Comparison of ENCODE assay signal across 25 mouse cellular contexts in the genomic region with DNA sequence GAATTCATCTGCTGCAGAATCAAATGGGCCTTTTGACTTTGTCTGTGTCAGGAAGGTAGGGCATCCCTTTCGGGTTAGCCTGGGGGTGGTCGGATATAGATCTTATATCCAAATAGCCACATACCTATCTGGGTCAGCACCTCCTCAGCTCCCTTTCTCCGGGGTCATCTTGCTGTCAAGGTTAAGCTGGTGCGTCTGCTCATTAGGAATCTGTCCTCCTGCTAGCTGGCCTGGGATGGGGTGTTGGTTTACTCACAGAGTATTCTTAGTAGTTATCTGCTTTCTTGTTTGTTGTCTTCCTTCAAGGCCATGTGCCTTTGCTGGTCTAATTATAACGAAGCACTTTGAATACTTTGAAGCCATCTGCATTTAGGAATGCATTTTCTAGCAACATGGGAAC.
A peak's percentile ranks its signal among the peaks of the same experiment; 100 is the strongest.
DNase-seq lines count a peak whose midpoint lies in the region; ATAC-seq and TF ChIP-seq lines count a peak whose summit lies in the region.
"Had no signal": no experiment of that assay in that cellular context is flagged by ENCODE, and none has a peak within 500 bp of the region (broad histone marks: within the 10 kb centered on the region; RNA-seq: fewer than 3 reads in every experiment).

No protein-coding gene starts in this region.

- ATAC-seq in heart, embryonic 11.5 days (replicated peaks; ENCODE audit: insufficient number of reproducible peaks, low FRiP score, low TSS enrichment), result no peak
- ATAC-seq: activated CD4-positive, CD25-positive, alpha-beta regulatory T cell, adult 4 months; forebrain, embryonic 15.5 days; Patski had no signal

- no peak for TF ChIP-seq POLR2A in kidney, adult 2 months (IDR thresholded peaks at IDR 0.05; ENCODE audit: low read depth, low read length)

- H3K36me3 ChIP-seq in heart, embryonic 10.5 days, result peaks cover 20% of the 10 kb centered on the region; the same call in 1 of the 2 replicates
- peaks cover 4% of the 10 kb centered on the region; the same call in 1 of the 2 replicates for H3K36me3 ChIP-seq in heart, embryonic 11.5 days (ENCODE audit: control insufficient read depth, insufficient read depth, low read length)
- H3K36me3 ChIP-seq in kidney, adult 2 months (ENCODE audit: control insufficient read depth, insufficient read depth, low read length), result no peaks in the 10 kb centered on the region; the same call in 1 of the 2 replicates

- WGBS in heart, embryonic 10.5 days, result 87% methylated on average over 5 of the region's 5 CpGs
- 80% methylated on average over 5 of the region's 5 CpGs for WGBS in heart, embryonic 11.5 days (ENCODE audit: insufficient replicate concordance)
- 78% methylated on average over 5 of the region's 5 CpGs for WGBS in kidney, adult 2 months

- H3K4me1 ChIP-seq in heart, embryonic 10.5 days, result no peaks in the 10 kb centered on the region
- H3K4me1 ChIP-seq in heart, embryonic 11.5 days (ENCODE audit: control insufficient read depth, insufficient read depth, low read length), result no peaks in the 10 kb centered on the region
- no peaks in the 10 kb centered on the region for H3K4me1 ChIP-seq in kidney, adult 2 months (ENCODE audit: control insufficient read depth, insufficient read depth, low read length)
- H3K4me1 ChIP-seq: embryonic facial prominence, embryonic 10.5 days; embryonic facial prominence, embryonic 13.5 days; forebrain, embryonic 12.5 days; forebrain, embryonic 15.5 days; hindbrain, embryonic 12.5 days; hindbrain, embryonic 15.5 days had no signal

- no peak overlapping the region for H3K9ac ChIP-seq in heart, embryonic 11.5 days (ENCODE audit: low read depth, low read length)
- H3K9ac ChIP-seq: embryonic facial prominence, embryonic 13.5 days; forebrain, embryonic 12.5 days; forebrain, embryonic 15.5 days; hindbrain, embryonic 12.5 days; hindbrain, embryonic 15.5 days had no signal

- no peaks in the 10 kb centered on the region for H3K27me3 ChIP-seq in heart, embryonic 10.5 days (ENCODE audit: insufficient read depth, poor library complexity, severe bottlenecking)
- no peaks in the 10 kb centered on the region for H3K27me3 ChIP-seq in heart, embryonic 11.5 days (ENCODE audit: control insufficient read depth, insufficient read depth, low read length)
- H3K27me3 ChIP-seq in kidney, adult 2 months (replicated peaks; ENCODE audit: control insufficient read depth, insufficient read depth, low read length), result no peaks in the 10 kb centered on the region
- H3K27me3 ChIP-seq: embryonic facial prominence, embryonic 13.5 days; forebrain, embryonic 12.5 days; forebrain, embryonic 15.5 days; hindbrain, embryonic 12.5 days; hindbrain, embryonic 15.5 days; Patski had no signal

- peak; percentile 63 for DNase-seq in gastrocnemius, adult 18-20 months (ENCODE audit: low spot score)
- DNase-seq in gastrocnemius, postnatal 10 days, result no peak
- DNase-seq in heart, embryonic 10.5 days (ENCODE audit: low spot score), result peak; percentile 46
- DNase-seq in testis, postnatal 14 days (ENCODE audit: low spot score), result peak; percentile 22
- DNase-seq in testis, postnatal 10 days (ENCODE audit: low spot score), result no peak
- DNase-seq in kidney, adult 2 months, result no peak
- DNase-seq in left cerebral cortex, adult 8-10 months (ENCODE audit: low spot score in 2 of 2), result no peak
- DNase-seq: adrenal gland, adult 8-10 months; adrenal gland, postnatal 25 days; cerebellum, adult 11-12 months; cerebellum, adult 8-10 months; cerebellum, postnatal 10 days; cerebellum, postnatal 36 days; embryo, embryonic 11 days; gastrocnemius, postnatal 36 days had no signal

- H3K27ac ChIP-seq in heart, embryonic 10.5 days, result no peak overlapping the region
- no peak overlapping the region for H3K27ac ChIP-seq in heart, embryonic 11.5 days (ENCODE audit: low read depth, low read length)
- H3K27ac ChIP-seq in kidney, adult 2 months (ENCODE audit: insufficient read depth, low read depth, low read length), result no peak overlapping the region
- H3K27ac ChIP-seq: embryonic facial prominence, embryonic 10.5 days; embryonic facial prominence, embryonic 13.5 days; forebrain, embryonic 12.5 days; forebrain, embryonic 15.5 days; hindbrain, embryonic 12.5 days; hindbrain, embryonic 15.5 days had no signal

- TF ChIP-seq CTCF in kidney, adult 2 months (conservative IDR thresholded peaks at IDR 0.05; ENCODE audit: insufficient read depth, insufficient read length, low read depth, low read length), result no peak

- H3K9me3 ChIP-seq in heart, embryonic 10.5 days, result no peaks in the 10 kb centered on the region
- H3K9me3 ChIP-seq in heart, embryonic 11.5 days (replicated peaks; ENCODE audit: control insufficient read depth, low read length), result no peaks in the 10 kb centered on the region
- H3K9me3 ChIP-seq: embryonic facial prominence, embryonic 10.5 days; embryonic facial prominence, embryonic 13.5 days; forebrain, embryonic 12.5 days; forebrain, embryonic 15.5 days; hindbrain, embryonic 12.5 days; hindbrain, embryonic 15.5 days had no signal

- H3K4me2 ChIP-seq in heart, embryonic 11.5 days, result no peak overlapping the region
- H3K4me2 ChIP-seq: embryonic facial prominence, embryonic 13.5 days; forebrain, embryonic 12.5 days; forebrain, embryonic 15.5 days; hindbrain, embryonic 12.5 days; hindbrain, embryonic 15.5 days had no signal

- H3K4me3 ChIP-seq in heart, embryonic 10.5 days, result no peak overlapping the region
- H3K4me3 ChIP-seq in heart, embryonic 11.5 days (ENCODE audit: low read depth, low read length), result no peak overlapping the region
- H3K4me3 ChIP-seq in kidney, adult 2 months (ENCODE audit: insufficient read depth, low read depth, low read length), result no peak overlapping the region
- H3K4me3 ChIP-seq: embryonic facial prominence, embryonic 10.5 days; embryonic facial prominence, embryonic 13.5 days; erythroblast, embryonic 14.5 days; forebrain, embryonic 12.5 days; forebrain, embryonic 15.5 days; hindbrain, embryonic 12.5 days; hindbrain, embryonic 15.5 days had no signal

Comparison
In these comparisons a context has a peak if more than half of its experiments do, and no peak if none do; other contexts are left out.
1. DNase-seq: peak in gastrocnemius, adult 18-20 months (single experiment), heart, embryonic 10.5 days (single experiment) and testis, postnatal 14 days (single experiment); none in gastrocnemius, postnatal 10 days (single experiment), testis, postnatal 10 days (single experiment), kidney, adult 2 months (single experiment) and left cerebral cortex, adult 8-10 months (0 of 2).